Mouse (Mus musculus) kidney, adult 9 months (tissue): ENCODE data around the gene Larp4b.
"Not testable (repeated sequence)": the region's sequence is repeated elsewhere in the genome, so short reads cannot be mapped to it uniquely, and the experiment has no call there.

Experiments
- DNase-seq: peaks from one replicate; pipeline ENCODE4 v3.0.0; 2022

The Larp4b gene

GRCm38 (mm10) chr13:9093316-9094155 is at the start of gene Larp4b:
TSS of gene Larp4b (plus strand) at chr13:9093881.
- DNase-seq: peak; percentile 97

- no peak for DNase-seq
Measured at GRCm38 (mm10) chr13:9044731-9045130, 49.0 kb upstream of the Larp4b start.

- not testable (repeated sequence) for DNase-seq
Measured at GRCm38 (mm10) chr13:9052049-9052691, 41.5 kb upstream of the Larp4b start.

- peak; percentile 66 for DNase-seq
Measured at GRCm38 (mm10) chr13:9057277-9057676, 36.4 kb upstream of the Larp4b start.

- no peak for DNase-seq
Measured at GRCm38 (mm10) chr13:9058706-9059105, 35.0 kb upstream of the Larp4b start.

GRCm38 (mm10) chr13:9061394-9061793 is 32.3 kb upstream of the Larp4b start:
- no peak for DNase-seq

GRCm38 (mm10) chr13:9064196-9064595 is 29.5 kb upstream of the Larp4b start:
- DNase-seq: peak; percentile 90

- DNase-seq: no peak
Measured at GRCm38 (mm10) chr13:9066107-9066506, 27.6 kb upstream of the Larp4b start.

GRCm38 (mm10) chr13:9071008-9071407 is 22.7 kb upstream of the Larp4b start:
- no peak for DNase-seq

- no peak for DNase-seq
Measured at GRCm38 (mm10) chr13:9073818-9074217, 19.9 kb upstream of the Larp4b start.

GRCm38 (mm10) chr13:9075825-9076592 is 17.7 kb upstream of the Larp4b start:
- DNase-seq: no peak

GRCm38 (mm10) chr13:9082128-9082883 is 11.4 kb upstream of the Larp4b start:
- DNase-seq: no peak

- peak; percentile 49 for DNase-seq
Measured at GRCm38 (mm10) chr13:9094186-9094980, 702 bp downstream of the Larp4b start.

- no peak for DNase-seq
Measured at GRCm38 (mm10) chr13:9099289-9099688, 5.6 kb downstream of the Larp4b start.

- DNase-seq: no peak
Measured at GRCm38 (mm10) chr13:9100517-9100916, 6.8 kb downstream of the Larp4b start.

- no peak for DNase-seq
Measured at GRCm38 (mm10) chr13:9106246-9106645, 12.6 kb downstream of the Larp4b start.

GRCm38 (mm10) chr13:9106992-9107858 is 13.5 kb downstream of the Larp4b start:
- DNase-seq: peak; percentile 52

- DNase-seq: no peak
Measured at GRCm38 (mm10) chr13:9113735-9114134, 20.1 kb downstream of the Larp4b start.

GRCm38 (mm10) chr13:9120835-9121542 is 27.3 kb downstream of the Larp4b start:
- no peak for DNase-seq

- DNase-seq: no peak
Measured at GRCm38 (mm10) chr13:9122045-9122444, 28.4 kb downstream of the Larp4b start.
